ENCODE assay signal across 8 mouse cellular contexts in genomic region chr2:180257001-180257521, GRCm38 (mm10). TPM values are rescaled to one million over a fixed set of nuclear protein-coding genes. Genes with fewer than 3 reads are reported as not detected.
DNase-seq lines count a peak whose midpoint lies in the region; ATAC-seq and TF ChIP-seq lines count a peak whose summit lies in the region.

Rps21 (plus strand) TSS chr2:180257377.

- ATAC-seq in heart, embryonic 11.5 days (replicated peaks; ENCODE audit: insufficient number of reproducible peaks, low FRiP score, low TSS enrichment): peak; percentile 97
- peak; percentile 98 for ATAC-seq in kidney, embryonic 16.5 days (ENCODE audit: low FRiP score, low TSS enrichment)

- H3K36me3 ChIP-seq in C2C12 (ENCODE audit: control insufficient read depth, insufficient read depth) (peaks cover 43% of the 10 kb centered on the region), myocyte (ENCODE audit: control insufficient read depth, insufficient read depth) (peaks cover 6% of the 10 kb centered on the region)
- peaks cover 43% of the 10 kb centered on the region for H3K36me3 ChIP-seq in erythroblast, embryonic 14.5 days (ENCODE audit: control insufficient read depth)
- peaks cover 8% of the 10 kb centered on the region for H3K36me3 ChIP-seq in heart, embryonic 11.5 days (ENCODE audit: control insufficient read depth, insufficient read depth, low read length)
- peaks cover 26% of the 10 kb centered on the region for H3K36me3 ChIP-seq in kidney, embryonic 16.5 days (ENCODE audit: insufficient read depth, low read length)
- H3K36me3 ChIP-seq in liver, adult 2 months (ENCODE audit: control insufficient read depth, insufficient read depth, low read length): peaks cover 7% of the 10 kb centered on the region; the same call in 1 of the 2 replicates
- peaks cover 5% of the 10 kb centered on the region for H3K36me3 ChIP-seq in splenic B cell, adult 2 months (ENCODE audit: control insufficient read depth, insufficient read depth, low read length, poor library complexity, severe bottlenecking)

- H3K4me3 ChIP-seq in C2C12 (ENCODE audit: insufficient read depth, poor library complexity, severe bottlenecking) (peak within 1 kb of the TSS; percentile 96), myocyte (peak within 1 kb of the TSS; percentile 85)
- peak within 1 kb of the TSS; percentile 77 for H3K4me3 ChIP-seq in erythroblast, embryonic 14.5 days (replicated peaks)
- peak within 1 kb of the TSS; percentile 96 for H3K4me3 ChIP-seq in heart, embryonic 11.5 days (ENCODE audit: low read depth, low read length)
- peak within 1 kb of the TSS; percentile 96 for H3K4me3 ChIP-seq in kidney, embryonic 16.5 days (ENCODE audit: low read length)
- peak within 1 kb of the TSS; percentile 72 for H3K4me3 ChIP-seq in liver, adult 2 months (ENCODE audit: insufficient read depth, low read depth, low read length)

- H3ac ChIP-seq in C2C12 (ENCODE audit: control insufficient read depth, insufficient read length, low read depth) (peak within 1 kb of the TSS; percentile 97), myocyte (ENCODE audit: control insufficient read depth, insufficient read length) (peak within 1 kb of the TSS; percentile 48)

- peak; percentile 58; the same call in 1 of the 2 replicates for TF ChIP-seq POLR2A in brain, embryonic 14.5 days (IDR thresholded peaks at IDR 0.05; ENCODE audit: borderline replicate concordance, extremely low read depth, insufficient read depth, insufficient read length, poor library complexity, severe bottlenecking)
- peak; percentile 94 for TF ChIP-seq POLR2A in liver, adult 2 months (IDR thresholded peaks at IDR 0.05; ENCODE audit: extremely low read depth, insufficient read depth, low read length)
- peak; percentile 83 for TF ChIP-seq POLR2A in myocyte (IDR thresholded peaks at IDR 0.05; ENCODE audit: insufficient read length, low read depth)

- peaks cover 38% of the 10 kb centered on the region for H3K4me1 ChIP-seq in erythroblast, embryonic 14.5 days (ENCODE audit: control insufficient read depth)
- peaks cover 9% of the 10 kb centered on the region for H3K4me1 ChIP-seq in heart, embryonic 11.5 days (ENCODE audit: control insufficient read depth, insufficient read depth, low read length)
- peaks cover 18% of the 10 kb centered on the region for H3K4me1 ChIP-seq in kidney, embryonic 16.5 days (ENCODE audit: insufficient read depth, low read length)
- H3K4me1 ChIP-seq in liver, adult 2 months (ENCODE audit: control insufficient read depth, insufficient read depth, low read length): peaks cover 4% of the 10 kb centered on the region

- peaks cover 24% of the 10 kb centered on the region for H3K79me3 ChIP-seq in C2C12 (ENCODE audit: low read depth)

- H3K4me2 ChIP-seq in heart, embryonic 11.5 days: peak within 1 kb of the TSS; percentile 86
- H3K4me2 ChIP-seq in kidney, embryonic 16.5 days (replicated peaks; ENCODE audit: low read depth, low read length): peak within 1 kb of the TSS; percentile 93
- H3K4me2 ChIP-seq in myocyte (ENCODE audit: low read depth): peak within 1 kb of the TSS; percentile 95

- H3K27ac ChIP-seq in heart, embryonic 11.5 days (ENCODE audit: low read depth, low read length): peak within 1 kb of the TSS; percentile 93
- peak within 1 kb of the TSS; percentile 98 for H3K27ac ChIP-seq in kidney, embryonic 16.5 days (ENCODE audit: low read length)
- peak within 1 kb of the TSS; percentile 64 for H3K27ac ChIP-seq in liver, adult 2 months (replicated peaks; ENCODE audit: insufficient read depth, low read depth, low read length)

- H3K79me2 ChIP-seq in C2C12 (ENCODE audit: control insufficient read depth, insufficient read depth): peaks cover 42% of the 10 kb centered on the region
- H3K79me2 ChIP-seq in liver, adult 2 months (ENCODE audit: control insufficient read depth, insufficient read depth, low read length): no peaks in the 10 kb centered on the region
- peaks cover 16% of the 10 kb centered on the region for H3K79me2 ChIP-seq in myocyte (ENCODE audit: control insufficient read depth, insufficient read depth)

- H3K9ac ChIP-seq in heart, embryonic 11.5 days (ENCODE audit: low read depth, low read length): peak within 1 kb of the TSS; percentile 95
- peak within 1 kb of the TSS; percentile 94 for H3K9ac ChIP-seq in kidney, embryonic 16.5 days (replicated peaks; ENCODE audit: low read length)
- H3K9ac ChIP-seq in liver, adult 2 months (ENCODE audit: low read depth, low read length): peak within 1 kb of the TSS; percentile 85

- no peak for TF ChIP-seq CTCF in C2C12 (IDR thresholded peaks at IDR 0.05; ENCODE audit: control insufficient read depth, insufficient read depth, insufficient read length)
- no peak for TF ChIP-seq CTCF in brain, embryonic 14.5 days (IDR thresholded peaks at IDR 0.05; ENCODE audit: borderline replicate concordance, extremely low read depth, insufficient read depth, insufficient read length)
- no peak for TF ChIP-seq CTCF in liver, adult 2 months (IDR thresholded peaks at IDR 0.05; ENCODE audit: low read depth, low read length)

- under 1% methylated on average over 38 of the region's 38 CpGs for WGBS in heart, embryonic 11.5 days (ENCODE audit: insufficient replicate concordance)
- under 1% methylated on average over 37 of the region's 38 CpGs for WGBS in kidney, embryonic 16.5 days
- WGBS in liver, adult 2 months: under 1% methylated on average over 38 of the region's 38 CpGs

- H3K27me3 ChIP-seq in C2C12 (ENCODE audit: control insufficient read depth, insufficient read depth, insufficient read length) (no peaks in the 10 kb centered on the region), myocyte (ENCODE audit: control insufficient read depth, insufficient read depth, insufficient read length) (no peaks in the 10 kb centered on the region)
- H3K27me3 ChIP-seq in erythroblast, embryonic 14.5 days (ENCODE audit: control insufficient read depth): no peaks in the 10 kb centered on the region
- no peaks in the 10 kb centered on the region for H3K27me3 ChIP-seq in heart, embryonic 11.5 days (ENCODE audit: control insufficient read depth, insufficient read depth, low read length)
- no peaks in the 10 kb centered on the region for H3K27me3 ChIP-seq in kidney, embryonic 16.5 days (ENCODE audit: insufficient read depth, low read length)
- no peaks in the 10 kb centered on the region for H3K27me3 ChIP-seq in liver, adult 2 months (ENCODE audit: control insufficient read depth, insufficient read depth, low read length)
- H3K27me3 ChIP-seq in splenic B cell, adult 2 months (ENCODE audit: control insufficient read depth, insufficient read depth, low read length, poor library complexity, severe bottlenecking): no peaks in the 10 kb centered on the region

- H3K9me3 ChIP-seq in erythroblast, embryonic 14.5 days (ENCODE audit: control insufficient read depth, low read length): no peaks in the 10 kb centered on the region
- H3K9me3 ChIP-seq in heart, embryonic 11.5 days (replicated peaks; ENCODE audit: control insufficient read depth, low read length): no peaks in the 10 kb centered on the region
- H3K9me3 ChIP-seq in kidney, embryonic 16.5 days (ENCODE audit: low read length): no peaks in the 10 kb centered on the region

- peak; percentile 100 for DNase-seq in brain, embryonic 14.5 days (ENCODE audit: low read depth)
- DNase-seq in liver, adult 2 months (ENCODE audit: extremely low read depth, low read depth, low spot score): peak; percentile 99
- peak; percentile 100 for DNase-seq in splenic B cell, adult 2 months (ENCODE audit: low read depth, low spot score)

TF ChIP-seq in C2C12, 6 proteins besides CTCF, POLR2A, EP300 and RAD21:
- TF ChIP-seq MAX (IDR thresholded peaks at IDR 0.05) (peak; percentile 78), MYOD1 (IDR thresholded peaks at IDR 0.05; ENCODE audit: control insufficient read depth, insufficient read length, low read depth) (no peak)

TF ChIP-seq in myocyte, 11 proteins besides CTCF, POLR2A, EP300 and RAD21:
- TF ChIP-seq SRF (IDR thresholded peaks at IDR 0.05; ENCODE audit: control insufficient read depth, insufficient read length, low read depth) (no peak), POLR2AphosphoS2 (IDR thresholded peaks at IDR 0.05; ENCODE audit: insufficient read length, low read depth) (peak; percentile 90), MYOG (IDR thresholded peaks at IDR 0.05; ENCODE audit: control insufficient read depth in 1 of 3, insufficient read depth in 1 of 3, insufficient read length in 2 of 3, low read depth in 2 of 3) (peak in 1 of 3 experiments; percentile 12), REST (IDR thresholded peaks at IDR 0.05; ENCODE audit: insufficient read depth, insufficient read length) (peak; percentile 49), MAX (IDR thresholded peaks at IDR 0.05; ENCODE audit: low read depth) (no peak), CEBPB (IDR thresholded peaks at IDR 0.05; ENCODE audit: insufficient read depth, poor library complexity, severe bottlenecking) (no peak)
TF ChIP-seq in myocyte: peak in this region for 3.

RNA-seq across cellular contexts. Expression of gene Rps21, which starts in this region (rescaled TPM):
- polyA plus RNA-seq in C2C12 (2012; fragmentation: generic; extraction: Trizol) (5,244 TPM), myocyte (2012; fragmentation: generic; extraction: Trizol) (3,913 TPM)
- polyA plus RNA-seq in brain, embryonic 14.5 days (2012; rRNA removed): 2,108 and 3,314 TPM in 2 replicates
- polyA plus RNA-seq in erythroblast, embryonic 14.5 days (2012): 41.7 and 141 TPM in 2 replicates
- polyA plus RNA-seq in heart, embryonic 11.5 days (2014; fragmentation: Nextera tagmentation; extraction: Ambion mirVana): 347 and 390 TPM in 2 replicates
- 435 and 485 TPM in 2 replicates for polyA plus RNA-seq in kidney, embryonic 16.5 days (2015; fragmentation: Nextera tagmentation; extraction: Ambion mirVana)
- 713 and 1,049 TPM in 2 replicates for total RNA-seq in liver, adult 2 months (2014; rRNA removed)
- 880 and 922 TPM in 2 replicates for polyA plus RNA-seq in liver, adult 2 months (2012; rRNA removed)

Comparison
In these comparisons a context has a peak if more than half of its experiments do, and no peak if none do; other contexts are left out.
1. Peak in every context shown above with its lines: DNase-seq, ATAC-seq, H3K4me3 ChIP-seq and H3K27ac ChIP-seq.